Mouse (Mus musculus) hindbrain, embryonic 11.5 days (tissue): ENCODE data around the gene Carmil1. TPM values are rescaled to one million over a fixed set of nuclear protein-coding genes. Genes with fewer than 3 reads are reported as not detected.

Source experiments
- ATAC-seq: fragments of 200-750 bp; cut with Nextera tagmentation; 2 replicates; pipeline ENCODE4 v1.8.0; 2017; ENCODE audit warnings: mild to moderate bottlenecking, moderate TSS enrichment, moderate library complexity; ENCODE audit not compliant: low FRiP score
- DNase-seq: peaks from one replicate; pipeline ENCODE4 v3.0.0-alpha.2; 2015; ENCODE audit warnings: low spot score
- H3K27ac ChIP-seq: fragments of 300-500 bp; sonication (generic); 2 replicates; pipeline ENCODE4 v1.5.1; 2014; ENCODE audit warnings: mild to moderate bottlenecking, low read depth, low read length
- H3K27me3 ChIP-seq: fragments of 300-500 bp; sonication (generic); 2 replicates; pipeline ENCODE4 v1.6.1; 2014; ENCODE audit warnings: mild to moderate bottlenecking, low read length, moderate library complexity, mixed read lengths; ENCODE audit not compliant: control insufficient read depth, insufficient read depth
- H3K36me3 ChIP-seq: fragments of 300-500 bp; sonication (generic); 2 replicates; pipeline ENCODE4 v1.6.1; 2014; ENCODE audit warnings: mild to moderate bottlenecking, low read length, moderate library complexity, mixed read lengths; ENCODE audit not compliant: control insufficient read depth, insufficient read depth
- H3K4me1 ChIP-seq: fragments of 300-500 bp; sonication (generic); replicated peaks from 2 replicates; pipeline ENCODE4 v1.6.1; 2014; ENCODE audit warnings: low read length, mixed read lengths; ENCODE audit not compliant: control insufficient read depth, insufficient read depth
- H3K4me2 ChIP-seq: fragments of 300-500 bp; sonication (generic); replicated peaks from 2 replicates; pipeline ENCODE4 v1.6.1; 2014; ENCODE audit warnings: mild to moderate bottlenecking, low read depth, low read length
- H3K4me3 ChIP-seq: fragments of 300-500 bp; sonication (generic); 2 replicates; pipeline ENCODE4 v1.5.1; 2014; ENCODE audit warnings: low read depth, low read length
- H3K9ac ChIP-seq: fragments of 300-500 bp; sonication (generic); 2 replicates; pipeline ENCODE4 v1.6.1; 2014; ENCODE audit warnings: low read depth, low read length
- H3K9me3 ChIP-seq: fragments of 300-500 bp; sonication (generic); 2 replicates; pipeline ENCODE4 v1.6.1; 2016; ENCODE audit warnings: low read length; ENCODE audit not compliant: control insufficient read depth
- WGBS: fragments of 180-500 bp; shearing (Covaris S2); extraction: QIAGEN DNeasy Blood & Tissue Kit; methylation state at CpG from one replicate; pipeline ENCODE4 v1.1.7; 2014; 5-methylcytosine and 5-hydroxymethylcytosine counted together
- polyA plus RNA-seq: library from polyadenylated mRNA; unstranded; fragments of >200 nt; fragmentation: Nextera tagmentation; extraction: Ambion mirVana; gene quantifications from 2 replicates; pipeline ENCODE4 v1.2.1, GENCODE M21; 2014

Carmil1 gene
- polyA plus RNA-seq, 1 experiment from 2014 or later = 18.3 TPM

DNA sequence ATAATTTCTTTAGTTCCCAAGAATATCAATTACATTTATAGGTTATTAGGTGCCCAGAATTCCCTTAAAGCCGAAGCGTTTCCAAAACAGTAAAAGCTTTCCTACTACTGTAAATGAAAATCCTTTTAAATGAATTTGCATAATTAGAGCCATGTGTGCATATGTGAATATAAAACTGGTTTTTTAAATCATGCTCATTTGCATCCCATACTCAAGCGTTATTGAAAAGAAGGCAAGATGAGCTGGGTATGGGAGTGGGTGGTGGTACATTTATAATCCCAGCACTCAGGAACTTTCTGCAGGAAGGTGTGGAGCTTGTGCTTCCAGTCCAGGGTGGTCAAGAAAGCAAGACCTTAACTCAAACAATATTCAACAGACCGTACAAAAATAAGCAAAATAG, 178.3 kb downstream of the Carmil1 start:
- Histone ChIP-seq H3K27ac (no peak overlapping the region), H3K4me3 (no peak overlapping the region), H3K27me3 (no peaks in the 10 kb centered on the region), H3K36me3 (no peaks in the 10 kb centered on the region), H3K4me2 (no peak overlapping the region), H3K4me1 (no peaks in the 10 kb centered on the region), H3K9ac (no peak overlapping the region), H3K9me3 (no peaks in the 10 kb centered on the region)
- ATAC-seq = no peak
- WGBS = 96% methylated on average over 4 of the region's 4 CpGs
- no peak for DNase-seq

DNA sequence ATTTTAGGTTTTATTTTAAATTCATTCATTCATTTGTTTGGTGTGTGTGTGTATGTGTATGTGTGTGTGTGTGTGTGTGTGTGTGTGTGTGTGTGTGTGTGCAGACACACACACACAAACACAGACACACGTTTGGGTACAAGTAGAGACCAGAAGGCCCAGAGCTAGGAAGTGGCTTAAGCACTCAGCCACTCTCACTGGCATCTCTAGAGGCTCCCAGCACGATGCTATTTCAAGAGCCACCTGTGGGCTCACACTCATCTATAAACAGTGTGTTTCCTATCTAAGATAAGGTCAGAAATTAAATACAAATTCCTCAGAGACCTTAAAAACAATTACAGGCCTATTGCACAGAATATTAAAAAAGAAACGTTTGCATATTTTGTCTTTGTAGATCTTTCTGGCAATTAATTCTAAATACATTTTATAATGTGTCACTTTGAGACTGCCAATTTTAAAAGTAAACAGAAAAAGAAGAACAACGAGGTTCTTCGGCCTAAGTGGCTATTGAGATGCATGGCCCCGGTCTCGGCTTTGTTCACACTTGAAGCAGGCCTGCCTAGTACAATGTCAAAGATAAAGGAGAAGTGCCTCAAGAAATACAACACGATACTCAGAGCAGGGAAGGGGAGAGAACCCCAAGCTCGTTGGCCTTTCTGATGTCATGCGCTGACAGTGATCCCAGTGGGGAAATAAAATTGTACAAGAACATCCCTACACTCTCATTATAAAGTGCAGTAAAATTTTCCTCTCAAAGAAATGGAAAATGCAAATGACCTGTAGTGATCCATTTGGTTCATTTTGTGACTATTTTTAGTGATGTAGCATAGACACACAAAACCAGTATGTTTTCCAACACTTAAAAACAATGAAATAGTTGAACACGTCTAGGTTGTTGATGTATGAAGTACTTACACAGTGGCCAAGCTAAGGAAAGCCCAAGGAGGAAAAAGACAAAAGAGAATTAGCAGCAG, 179.2 kb downstream of the Carmil1 start:
- no peaks in the 10 kb centered on the region for H3K27me3 ChIP-seq
- H3K4me2 ChIP-seq = no peak overlapping the region
- DNase-seq (no peak), ATAC-seq (no peak)
- 77% methylated on average over 11 of the region's 11 CpGs for WGBS
- H3K36me3 ChIP-seq = no peaks in the 10 kb centered on the region
- H3K9ac ChIP-seq = no peak overlapping the region
- no peak overlapping the region for H3K27ac ChIP-seq
- H3K4me3 ChIP-seq = no peak overlapping the region
- H3K9me3 ChIP-seq = no peaks in the 10 kb centered on the region
- no peaks in the 10 kb centered on the region for H3K4me1 ChIP-seq

GRCm38 (mm10) chr13:24100516-24101094, 180.0 kb downstream of the Carmil1 start:
- no peaks in the 10 kb centered on the region for H3K36me3 ChIP-seq
- H3K4me2 ChIP-seq = no peak overlapping the region
- H3K9ac ChIP-seq = no peak overlapping the region
- no peaks in the 10 kb centered on the region for H3K9me3 ChIP-seq
- no peak overlapping the region for H3K4me3 ChIP-seq
- no peak overlapping the region for H3K27ac ChIP-seq
- ATAC-seq (no peak), DNase-seq (no peak)
- WGBS = 91% methylated on average over 11 of the region's 11 CpGs
- H3K27me3 ChIP-seq = no peaks in the 10 kb centered on the region
- no peaks in the 10 kb centered on the region for H3K4me1 ChIP-seq

DNA sequence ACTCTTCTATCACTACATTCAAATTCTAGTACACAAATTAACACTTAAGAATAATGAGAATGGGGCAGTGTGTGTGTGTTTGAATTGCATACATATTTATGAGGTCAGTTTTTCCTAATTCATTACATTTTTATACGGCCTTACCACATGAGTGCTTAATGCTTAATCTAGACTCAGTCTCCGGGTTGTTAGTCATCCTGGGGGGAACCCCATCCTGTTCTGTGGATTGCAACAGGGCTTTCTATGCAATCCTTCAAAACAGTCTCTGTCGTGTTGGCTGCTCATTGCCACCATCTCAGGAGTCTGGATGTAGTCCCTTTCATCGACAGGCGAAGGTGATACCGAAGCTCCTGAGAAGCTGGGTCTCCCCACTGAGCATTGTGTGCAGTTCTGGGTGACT, 184.0 kb downstream of the Carmil1 start:
- no peak for ATAC-seq

DNA sequence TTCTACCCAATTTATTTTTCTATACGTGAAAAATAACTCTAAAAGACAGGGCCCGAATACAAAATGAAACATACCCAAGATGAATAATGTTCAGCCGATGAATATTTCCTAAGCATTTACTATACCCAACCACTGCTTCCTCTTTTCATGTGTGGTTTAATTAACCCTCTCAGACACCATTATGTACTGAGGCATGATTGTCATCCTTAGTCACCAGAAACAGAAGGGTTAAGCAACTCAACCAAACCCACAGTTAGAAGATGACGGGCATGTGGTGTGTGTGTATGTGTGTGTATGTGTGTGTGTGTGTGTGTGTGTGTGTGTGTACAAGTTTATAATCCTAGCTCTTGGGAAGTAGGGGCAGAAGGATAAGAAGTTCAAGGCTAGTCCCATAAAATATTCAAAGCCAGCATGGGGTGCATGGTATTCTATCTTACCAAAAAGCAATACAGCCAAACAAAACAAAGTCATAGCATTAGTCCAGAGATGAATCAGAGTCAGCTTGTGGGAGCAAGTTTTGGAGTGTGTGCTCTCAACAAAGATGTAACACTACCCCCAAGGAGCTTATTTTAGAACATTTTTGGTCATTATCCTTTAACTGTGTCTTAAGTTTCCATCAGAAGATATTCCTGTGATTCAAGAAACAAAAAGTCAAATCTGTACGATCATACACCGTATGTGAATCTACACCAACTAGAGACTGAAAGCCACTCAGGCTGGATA, 185.6 kb downstream of the Carmil1 start:
- no peak overlapping the region for H3K9ac ChIP-seq
- no peak overlapping the region for H3K4me3 ChIP-seq
- H3K4me2 ChIP-seq = no peak overlapping the region
- H3K4me1 ChIP-seq = no peaks in the 10 kb centered on the region
- no peaks in the 10 kb centered on the region for H3K36me3 ChIP-seq
- ATAC-seq (no peak), DNase-seq (no peak)
- 90% methylated on average over 6 of the region's 6 CpGs for WGBS
- no peak overlapping the region for H3K27ac ChIP-seq
- no peaks in the 10 kb centered on the region for H3K27me3 ChIP-seq
- H3K9me3 ChIP-seq = no peaks in the 10 kb centered on the region

More for the DNA sequence above, 184.0 kb downstream of the Carmil1 start:
- no peaks in the 10 kb centered on the region for H3K36me3 ChIP-seq
- DNase-seq = no peak
- H3K27ac ChIP-seq = no peak overlapping the region
- no peaks in the 10 kb centered on the region for H3K9me3 ChIP-seq
- H3K4me1 ChIP-seq = no peaks in the 10 kb centered on the region
- no peaks in the 10 kb centered on the region for H3K27me3 ChIP-seq
- H3K4me3 ChIP-seq = no peak overlapping the region
- H3K4me2 ChIP-seq = no peak overlapping the region
- 86% methylated on average over 6 of the region's 6 CpGs for WGBS
- H3K9ac ChIP-seq = no peak overlapping the region

- ATAC-seq = no peak
- DNase-seq = no peak
- Histone ChIP-seq H3K9me3 (no peaks in the 10 kb centered on the region), H3K27me3 (no peaks in the 10 kb centered on the region), H3K36me3 (no peaks in the 10 kb centered on the region), H3K4me1 (no peaks in the 10 kb centered on the region), H3K27ac (no peak overlapping the region), H3K9ac (no peak overlapping the region), H3K4me3 (no peak overlapping the region), H3K4me2 (no peak overlapping the region)
- 92% methylated on average over 3 of the region's 3 CpGs for WGBS
Measured at GRCm38 (mm10) chr13:24093108-24093507, 187.5 kb downstream of the Carmil1 start.

- DNase-seq (no peak), ATAC-seq (no peak)
- Histone ChIP-seq H3K9me3 (no peaks in the 10 kb centered on the region), H3K36me3 (no peaks in the 10 kb centered on the region), H3K4me3 (no peak overlapping the region), H3K4me1 (no peaks in the 10 kb centered on the region), H3K27me3 (no peaks in the 10 kb centered on the region), H3K9ac (no peak overlapping the region), H3K4me2 (no peak overlapping the region), H3K27ac (no peak overlapping the region)
- WGBS = 92% methylated on average over 5 of the region's 5 CpGs
Measured at GRCm38 (mm10) chr13:24092073-24092472, 188.5 kb downstream of the Carmil1 start.

- ATAC-seq = no peak
- 68% methylated on average over 4 of the region's 4 CpGs for WGBS
- Histone ChIP-seq H3K27ac (no peak overlapping the region), H3K4me2 (no peak overlapping the region), H3K4me1 (no peaks in the 10 kb centered on the region), H3K9ac (no peak overlapping the region), H3K27me3 (no peaks in the 10 kb centered on the region), H3K4me3 (no peak overlapping the region), H3K36me3 (no peaks in the 10 kb centered on the region), H3K9me3 (no peaks in the 10 kb centered on the region)
- no peak for DNase-seq
Measured at GRCm38 (mm10) chr13:24082153-24082552, 198.4 kb downstream of the Carmil1 start.
